Mouse (Mus musculus) midbrain, embryonic 10.5 days (tissue): ENCODE measurements around the gene Samd3. TPM values are rescaled to one million over a fixed set of nuclear protein-coding genes. Genes with fewer than 3 reads are reported as not detected.

Source experiments
- polyA plus RNA-seq: library from polyadenylated mRNA; unstranded; fragments of >200 nt; fragmentation: Nextera tagmentation; extraction: Ambion mirVana; gene quantifications from 2 replicates; pipeline ENCODE4 v1.2.1, GENCODE M21; 2016

Samd3 gene
- polyA plus RNA-seq, 1 experiment from 2014 or later, result 0.22 TPM

Other genes starting within 250 kb of the Samd3 start
- 0.22 TPM in 1 of 2 replicates, not detected in the other for gene Gm9767, start 151.5 kb upstream of the Samd3 start, polyA plus RNA-seq
- 4.2 and 10.0 TPM in 2 replicates for gene Tmem200a, start 150.7 kb upstream of the Samd3 start, polyA plus RNA-seq
- 17.8 and 19.3 TPM in 2 replicates for gene L3mbtl3, start 146.3 kb downstream of the Samd3 start, polyA plus RNA-seq